Mouse (Mus musculus): ENCODE data around the gene Nit1. TPM values are rescaled to one million over a fixed set of nuclear protein-coding genes. Genes with fewer than 3 reads are reported as not detected.

The Nit1 gene
- polyA plus RNA-seq, 1 experiment from 2014 or later, result 43.5 TPM

- ATAC-seq (ENCODE audit: low read depth), result no peak; the same call in 1 of the 2 replicates
- peak overlapping the region; percentile 84 for H3K4me2 ChIP-seq (ENCODE audit: low read depth, low read length)
- no peaks in the 10 kb centered on the region for H3K9me3 ChIP-seq (ENCODE audit: control insufficient read depth, low read length)
These were observed 14.8 kb upstream of the Nit1 start for GRCm38 (mm10) chr1:171360253-171360652.

DNA sequence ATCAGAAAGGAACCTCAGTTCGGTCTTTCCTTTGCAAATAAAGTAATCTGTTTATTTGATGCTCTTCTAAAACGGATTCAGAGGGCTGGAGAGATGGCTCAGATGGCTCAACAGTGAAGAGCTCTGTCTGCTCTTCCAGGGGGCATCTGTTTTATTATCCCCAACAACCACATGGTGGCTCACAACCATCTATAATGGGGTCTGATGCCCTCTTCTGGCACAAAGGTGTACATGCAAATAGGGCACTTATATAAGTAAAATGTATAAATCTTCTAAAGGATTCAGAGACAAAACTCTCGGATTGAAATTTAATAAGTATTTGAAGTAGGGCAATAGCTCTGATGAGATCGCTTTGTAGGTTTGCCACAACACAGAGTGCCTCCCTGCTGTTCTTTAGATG is 13.0 kb upstream of the Nit1 start:
- Histone ChIP-seq H3K27me3 (ENCODE audit: control insufficient read depth, insufficient read depth, low read length) (no peaks in the 10 kb centered on the region), H3K27ac (ENCODE audit: low read depth, low read length) (no peak overlapping the region), H3K9ac (replicated peaks; ENCODE audit: low read depth, low read length) (no peak overlapping the region), H3K4me1 (ENCODE audit: control insufficient read depth, insufficient read depth, low read length) (peaks cover 7% of the 10 kb centered on the region), H3K9me3 (ENCODE audit: control insufficient read depth, low read length) (no peaks in the 10 kb centered on the region), H3K4me3 (ENCODE audit: low read depth, low read length) (no peak overlapping the region), H3K36me3 (ENCODE audit: control insufficient read depth, insufficient read depth, low read length) (peaks cover 7% of the 10 kb centered on the region; the same call in 1 of the 2 replicates), H3K4me2 (ENCODE audit: low read depth, low read length) (no peak overlapping the region)
- no peak for ATAC-seq (ENCODE audit: low read depth)
- 76% methylated on average over 4 of the region's 4 CpGs for WGBS

More at GRCm38 (mm10) chr1:171360253-171360652, 14.8 kb upstream of the Nit1 start:
- 4% methylated on average over 26 of the region's 26 CpGs for WGBS
- Histone ChIP-seq H3K36me3 (ENCODE audit: control insufficient read depth, insufficient read depth, low read length) (peaks cover 7% of the 10 kb centered on the region; the same call in 1 of the 2 replicates), H3K27ac (ENCODE audit: low read depth, low read length) (peak overlapping the region; percentile 86), H3K9ac (replicated peaks; ENCODE audit: low read depth, low read length) (peak overlapping the region; percentile 78), H3K4me1 (ENCODE audit: control insufficient read depth, insufficient read depth, low read length) (peaks cover 7% of the 10 kb centered on the region), H3K27me3 (ENCODE audit: control insufficient read depth, insufficient read depth, low read length) (no peaks in the 10 kb centered on the region), H3K4me3 (ENCODE audit: low read depth, low read length) (peak overlapping the region; percentile 60)

- peaks cover 7% of the 10 kb centered on the region for H3K4me1 ChIP-seq (ENCODE audit: control insufficient read depth, insufficient read depth, low read length)
- no peak overlapping the region for H3K4me2 ChIP-seq (ENCODE audit: low read depth, low read length)
- peaks cover 7% of the 10 kb centered on the region; the same call in 1 of the 2 replicates for H3K36me3 ChIP-seq (ENCODE audit: control insufficient read depth, insufficient read depth, low read length)
- H3K27me3 ChIP-seq (ENCODE audit: control insufficient read depth, insufficient read depth, low read length), result no peaks in the 10 kb centered on the region
- H3K27ac ChIP-seq (ENCODE audit: low read depth, low read length), result no peak overlapping the region
- H3K9me3 ChIP-seq (ENCODE audit: control insufficient read depth, low read length), result no peaks in the 10 kb centered on the region
- 92% methylated on average over 2 of the region's 2 CpGs for WGBS
- H3K4me3 ChIP-seq (ENCODE audit: low read depth, low read length), result no peak overlapping the region
- no peak for ATAC-seq (ENCODE audit: low read depth)
- H3K9ac ChIP-seq (replicated peaks; ENCODE audit: low read depth, low read length), result no peak overlapping the region
These were observed 11.4 kb upstream of the Nit1 start for GRCm38 (mm10) chr1:171356814-171357213.

GRCm38 (mm10) chr1:171355812-171356340 is 10.4 kb upstream of the Nit1 start:
- H3K9ac ChIP-seq (replicated peaks; ENCODE audit: low read depth, low read length), result no peak overlapping the region
- 79% methylated on average over 5 of the region's 5 CpGs for WGBS
- H3K9me3 ChIP-seq (ENCODE audit: control insufficient read depth, low read length), result no peaks in the 10 kb centered on the region
- H3K4me2 ChIP-seq (ENCODE audit: low read depth, low read length), result no peak overlapping the region
- peaks cover 7% of the 10 kb centered on the region for H3K4me1 ChIP-seq (ENCODE audit: control insufficient read depth, insufficient read depth, low read length)
- no peak overlapping the region for H3K27ac ChIP-seq (ENCODE audit: low read depth, low read length)
- peaks cover 7% of the 10 kb centered on the region; the same call in 1 of the 2 replicates for H3K36me3 ChIP-seq (ENCODE audit: control insufficient read depth, insufficient read depth, low read length)
- H3K4me3 ChIP-seq (ENCODE audit: low read depth, low read length), result no peak overlapping the region
- no peak for ATAC-seq (ENCODE audit: low read depth)
- H3K27me3 ChIP-seq (ENCODE audit: control insufficient read depth, insufficient read depth, low read length), result no peaks in the 10 kb centered on the region

DNA sequence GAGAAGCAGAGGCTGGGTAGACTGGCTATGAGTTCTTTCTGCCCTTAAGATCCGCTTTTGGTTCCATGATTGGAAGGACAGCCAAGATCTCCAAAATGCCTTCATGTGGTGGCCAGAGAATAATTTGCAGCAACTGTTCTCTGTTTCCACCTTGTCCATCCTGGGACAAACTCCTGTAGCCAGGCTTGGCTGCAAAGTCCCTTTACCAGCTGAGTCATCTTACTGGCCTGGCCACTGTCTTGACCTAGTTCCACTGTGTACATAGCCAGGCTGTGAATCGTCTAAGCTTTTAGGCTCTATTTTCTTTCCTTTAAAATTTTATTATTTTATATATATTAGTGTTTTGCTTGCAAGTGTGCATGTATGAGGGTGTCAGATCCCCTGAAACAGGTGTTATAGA is 3.8 kb upstream of the Nit1 start:
- no peak for ATAC-seq (ENCODE audit: low read depth)
- Histone ChIP-seq H3K4me1 (ENCODE audit: control insufficient read depth, insufficient read depth, low read length) (peaks cover 16% of the 10 kb centered on the region), H3K36me3 (ENCODE audit: control insufficient read depth, insufficient read depth, low read length) (no peaks in the 10 kb centered on the region), H3K27me3 (ENCODE audit: control insufficient read depth, insufficient read depth, low read length) (no peaks in the 10 kb centered on the region), H3K9ac (replicated peaks; ENCODE audit: low read depth, low read length) (no peak overlapping the region), H3K27ac (ENCODE audit: low read depth, low read length) (no peak overlapping the region), H3K4me3 (ENCODE audit: low read depth, low read length) (no peak overlapping the region), H3K4me2 (ENCODE audit: low read depth, low read length) (no peak overlapping the region), H3K9me3 (ENCODE audit: control insufficient read depth, low read length) (no peaks in the 10 kb centered on the region)
- WGBS, result 98% methylated on average over 2 of the region's 2 CpGs

DNA sequence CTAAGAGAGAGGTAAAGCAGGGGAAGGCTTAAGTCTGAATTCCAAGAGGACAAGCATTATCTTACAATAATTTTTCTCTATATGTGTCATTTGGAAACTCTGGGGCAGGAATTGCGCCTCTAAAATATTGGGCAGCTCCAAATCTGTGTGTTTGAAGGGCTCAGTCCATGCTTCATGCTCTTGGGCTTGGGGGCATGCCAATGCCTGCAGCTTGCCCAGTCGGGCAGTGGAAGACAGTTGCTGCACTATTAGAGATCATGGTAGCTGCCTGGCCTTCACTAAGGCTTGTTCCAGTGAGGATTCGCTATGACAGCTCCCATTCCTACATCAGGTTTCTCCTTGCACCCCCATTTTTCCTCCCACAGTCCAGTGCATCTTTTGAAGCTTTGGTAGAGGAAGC is 3.2 kb upstream of the Nit1 start:
- Histone ChIP-seq H3K4me1 (ENCODE audit: control insufficient read depth, insufficient read depth, low read length) (peaks cover 16% of the 10 kb centered on the region), H3K4me3 (ENCODE audit: low read depth, low read length) (no peak overlapping the region), H3K9ac (replicated peaks; ENCODE audit: low read depth, low read length) (no peak overlapping the region), H3K27me3 (ENCODE audit: control insufficient read depth, insufficient read depth, low read length) (no peaks in the 10 kb centered on the region), H3K4me2 (ENCODE audit: low read depth, low read length) (no peak overlapping the region), H3K9me3 (ENCODE audit: control insufficient read depth, low read length) (no peaks in the 10 kb centered on the region), H3K36me3 (ENCODE audit: control insufficient read depth, insufficient read depth, low read length) (no peaks in the 10 kb centered on the region), H3K27ac (ENCODE audit: low read depth, low read length) (no peak overlapping the region)
- ATAC-seq (ENCODE audit: low read depth), result no peak
- WGBS, result 98% methylated on average over 3 of the region's 3 CpGs

DNA sequence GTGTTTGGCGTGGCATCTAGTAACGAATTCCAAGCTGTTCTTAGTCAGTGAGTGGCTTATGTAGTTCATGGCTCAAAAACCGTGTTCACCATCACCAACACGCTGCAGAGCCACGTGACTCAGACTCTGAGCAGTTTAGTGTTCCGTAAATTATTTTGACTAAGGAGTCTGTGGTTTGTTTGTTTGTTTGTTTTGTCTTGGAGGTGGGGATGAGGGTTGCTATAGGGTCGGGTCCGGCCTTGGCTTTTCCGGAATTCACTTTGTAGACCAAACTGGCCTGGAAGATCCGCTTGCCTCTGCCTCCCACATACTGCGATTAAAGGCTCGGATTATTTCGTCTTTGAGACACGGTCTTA is 627 bp upstream of the Nit1 start:
- H3K4me1 ChIP-seq (ENCODE audit: control insufficient read depth, insufficient read depth, low read length), result peaks cover 16% of the 10 kb centered on the region
- under 1% methylated on average over 14 of the region's 14 CpGs for WGBS
- no peaks in the 10 kb centered on the region for H3K27me3 ChIP-seq (ENCODE audit: control insufficient read depth, insufficient read depth, low read length)
- H3K36me3 ChIP-seq (ENCODE audit: control insufficient read depth, insufficient read depth, low read length), result peaks cover 12% of the 10 kb centered on the region; the same call in 1 of the 2 replicates
- peak overlapping the region; percentile 76 for H3K9ac ChIP-seq (replicated peaks; ENCODE audit: low read depth, low read length)
- no peaks in the 10 kb centered on the region for H3K9me3 ChIP-seq (ENCODE audit: control insufficient read depth, low read length)
- ATAC-seq (ENCODE audit: low read depth), result no peak
- peak overlapping the region; percentile 82 for H3K4me2 ChIP-seq (ENCODE audit: low read depth, low read length)
- peak overlapping the region; percentile 82 for H3K4me3 ChIP-seq (ENCODE audit: low read depth, low read length)
- H3K27ac ChIP-seq (ENCODE audit: low read depth, low read length), result peak overlapping the region; percentile 70; the same call in 1 of the 2 replicates

DNA sequence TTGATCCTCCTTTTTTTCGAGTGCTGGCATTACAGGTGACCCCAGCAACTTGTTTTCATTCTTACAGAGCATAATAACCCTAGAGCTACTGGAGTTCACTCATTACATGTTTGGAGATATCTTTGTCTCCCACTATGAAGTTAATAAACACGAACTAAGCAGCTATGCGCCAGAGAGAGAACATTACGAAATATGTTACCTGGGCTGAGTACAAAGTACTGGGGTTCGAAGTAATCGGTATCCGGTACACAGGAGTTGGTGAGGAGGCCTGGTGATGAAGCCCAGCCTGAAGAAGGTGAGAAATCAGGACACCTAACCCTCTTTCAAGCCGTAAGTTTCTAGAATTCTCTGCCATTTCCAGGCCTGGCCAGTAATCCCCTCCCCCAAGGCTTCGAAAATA is 731 bp downstream of the Nit1 start:
- peaks cover 16% of the 10 kb centered on the region for H3K4me1 ChIP-seq (ENCODE audit: control insufficient read depth, insufficient read depth, low read length)
- H3K27me3 ChIP-seq (ENCODE audit: control insufficient read depth, insufficient read depth, low read length), result no peaks in the 10 kb centered on the region
- ATAC-seq (ENCODE audit: low read depth), result peak; percentile 3; the same call in 1 of the 2 replicates
- H3K9me3 ChIP-seq (ENCODE audit: control insufficient read depth, low read length), result no peaks in the 10 kb centered on the region
- peak overlapping the region; percentile 76; the same call in 1 of the 2 replicates for H3K9ac ChIP-seq (replicated peaks; ENCODE audit: low read depth, low read length)
- H3K4me2 ChIP-seq (ENCODE audit: low read depth, low read length), result peak overlapping the region; percentile 59
- no peak overlapping the region for H3K27ac ChIP-seq (ENCODE audit: low read depth, low read length)
- peaks cover 18% of the 10 kb centered on the region for H3K36me3 ChIP-seq (ENCODE audit: control insufficient read depth, insufficient read depth, low read length)
- 79% methylated on average over 9 of the region's 9 CpGs for WGBS
- peak overlapping the region; percentile 82 for H3K4me3 ChIP-seq (ENCODE audit: low read depth, low read length)

DNA sequence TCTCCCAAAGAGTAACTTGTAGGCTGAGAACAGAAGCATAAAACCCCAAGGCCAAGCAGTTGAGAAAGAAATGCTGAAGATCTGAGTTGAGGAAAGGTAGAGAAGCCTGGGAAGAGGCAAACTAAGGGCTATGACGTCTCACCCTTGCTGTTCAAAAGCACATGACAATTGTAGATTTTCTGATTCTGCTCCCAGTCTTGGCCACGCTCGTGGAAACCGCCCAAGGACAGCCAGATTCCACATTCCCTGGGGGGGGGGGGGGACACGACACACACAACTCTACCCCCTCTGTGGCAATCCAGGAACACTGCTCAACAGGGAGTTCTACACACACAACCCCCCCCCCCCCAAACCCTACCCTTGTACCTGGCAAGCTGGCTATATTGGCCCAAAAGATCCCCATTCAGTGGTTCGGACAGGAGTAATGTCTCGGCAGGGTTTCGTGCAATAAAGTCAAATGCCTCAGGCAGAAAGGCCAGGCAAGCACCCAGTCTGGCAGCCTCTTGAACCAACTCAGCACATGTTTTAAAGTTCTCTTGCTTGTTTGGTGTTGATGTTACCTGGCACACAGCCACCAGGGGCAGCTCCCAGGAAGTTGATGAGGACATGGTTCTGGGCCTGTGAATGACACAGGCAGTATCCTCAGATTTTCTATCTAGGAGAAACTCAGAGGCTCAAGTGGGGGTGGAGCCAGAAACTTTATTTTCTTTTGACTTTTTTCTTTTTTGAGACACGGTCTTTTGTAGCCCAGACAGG is 1.3 kb downstream of the Nit1 start:
- no peak overlapping the region for H3K9ac ChIP-seq (replicated peaks; ENCODE audit: low read depth, low read length)
- no peaks in the 10 kb centered on the region for H3K27me3 ChIP-seq (ENCODE audit: control insufficient read depth, insufficient read depth, low read length)
- H3K4me2 ChIP-seq (ENCODE audit: low read depth, low read length), result peak overlapping the region; percentile 59; the same call in 1 of the 2 replicates
- no peak overlapping the region for H3K27ac ChIP-seq (ENCODE audit: low read depth, low read length)
- no peak for ATAC-seq (ENCODE audit: low read depth)
- H3K4me3 ChIP-seq (ENCODE audit: low read depth, low read length), result peak overlapping the region; percentile 82; the same call in 1 of the 2 replicates
- peaks cover 24% of the 10 kb centered on the region for H3K36me3 ChIP-seq (ENCODE audit: control insufficient read depth, insufficient read depth, low read length)
- WGBS, result 79% methylated on average over 9 of the region's 9 CpGs
- H3K4me1 ChIP-seq (ENCODE audit: control insufficient read depth, insufficient read depth, low read length), result peaks cover 16% of the 10 kb centered on the region
- H3K9me3 ChIP-seq (ENCODE audit: control insufficient read depth, low read length), result no peaks in the 10 kb centered on the region
